Mouse (Mus musculus): ENCODE measurements around the gene Gm1140. TPM values are rescaled to one million over a fixed set of nuclear protein-coding genes. Genes with fewer than 3 reads are reported as not detected.

Gene Gm1140
- polyA plus RNA-seq (2017; shearing (Covaris generic)), result not detected

GRCm38 (mm10) chrX:67693462-67693861 is at the start of gene Gm1140:
TSS of gene Gm1140 (minus strand) at chrX:67693562.

GRCm38 (mm10) chrX:67695398-67695797 is 2.0 kb upstream of the Gm1140 start, which contains the start of gene Gm14692:
TSS of gene Gm14692 (plus strand) at chrX:67695698.

Other genes with a start within 250 kb of the Gm1140 start
- gene Gm14692, start 2.1 kb upstream of the Gm1140 start, polyA plus RNA-seq (2017; shearing (Covaris generic)), result not detected
- not detected for gene 4933436I01Rik, start 227.9 kb upstream of the Gm1140 start, polyA plus RNA-seq (2017; shearing (Covaris generic))

All from CD4-positive, CD25-positive, alpha-beta regulatory T cell, adult 9 weeks (primary cell).